Mouse (Mus musculus): ENCODE data around the gene Zbtb39. TPM values are rescaled to one million over a fixed set of nuclear protein-coding genes. Genes with fewer than 3 reads are reported as not detected.

Zbtb39 gene
- polyA plus RNA-seq, 1 experiment = 3.1 TPM

DNA sequence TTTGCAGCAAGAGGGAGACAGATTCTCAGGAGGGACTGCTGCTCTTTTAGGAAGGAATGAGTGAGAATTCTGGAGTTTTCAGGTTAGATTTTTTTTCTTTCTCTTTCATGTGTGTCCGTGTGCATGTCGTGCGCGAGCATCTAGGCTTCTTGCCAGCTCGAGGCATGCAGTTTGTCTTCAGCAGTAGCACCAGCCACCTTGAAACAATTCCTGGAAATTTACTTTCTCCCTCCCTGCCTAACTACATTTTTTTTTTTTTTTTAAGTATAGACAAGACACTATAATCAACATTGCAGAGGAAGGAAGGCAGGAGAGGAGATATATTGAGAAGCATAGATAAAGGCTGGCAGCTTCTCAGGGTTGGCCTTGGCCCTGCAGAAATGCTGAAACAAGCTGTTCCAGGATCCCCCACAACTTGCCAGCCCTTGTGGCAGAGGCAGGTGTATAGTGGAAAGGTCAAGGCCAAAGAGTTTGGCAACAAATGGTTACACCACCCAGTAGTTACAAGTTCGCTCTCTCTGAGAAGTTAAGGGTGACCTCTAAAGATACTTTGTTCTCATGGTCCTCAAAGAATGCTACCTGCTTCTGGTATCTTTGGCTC lies 15.3 kb downstream of the Zbtb39 start:
- TF ChIP-seq GATA1 (IDR thresholded peaks at IDR 0.05; ENCODE audit: low read length) = no peak

DNA sequence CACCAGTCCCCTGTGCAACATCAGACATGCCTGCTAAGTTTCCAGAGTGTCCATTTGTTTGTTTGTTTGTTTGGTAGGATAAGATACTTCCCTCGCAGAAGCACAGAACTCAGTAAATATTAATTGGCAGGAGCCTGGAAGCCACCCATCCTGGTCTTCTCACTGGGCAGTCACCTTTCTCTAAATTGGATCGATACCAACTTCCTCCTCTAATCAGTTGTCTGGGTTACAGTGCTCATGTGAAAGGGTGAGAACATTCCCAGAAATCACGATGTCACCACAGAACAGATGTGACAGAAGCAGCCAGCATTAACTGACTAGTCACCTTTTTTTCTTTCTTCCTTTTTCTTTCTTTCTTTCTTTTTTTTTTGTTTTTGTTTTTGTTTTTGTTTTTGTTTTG lies 15.9 kb downstream of the Zbtb39 start:
- no peak for TF ChIP-seq GATA1 (IDR thresholded peaks at IDR 0.05; ENCODE audit: low read length)

DNA sequence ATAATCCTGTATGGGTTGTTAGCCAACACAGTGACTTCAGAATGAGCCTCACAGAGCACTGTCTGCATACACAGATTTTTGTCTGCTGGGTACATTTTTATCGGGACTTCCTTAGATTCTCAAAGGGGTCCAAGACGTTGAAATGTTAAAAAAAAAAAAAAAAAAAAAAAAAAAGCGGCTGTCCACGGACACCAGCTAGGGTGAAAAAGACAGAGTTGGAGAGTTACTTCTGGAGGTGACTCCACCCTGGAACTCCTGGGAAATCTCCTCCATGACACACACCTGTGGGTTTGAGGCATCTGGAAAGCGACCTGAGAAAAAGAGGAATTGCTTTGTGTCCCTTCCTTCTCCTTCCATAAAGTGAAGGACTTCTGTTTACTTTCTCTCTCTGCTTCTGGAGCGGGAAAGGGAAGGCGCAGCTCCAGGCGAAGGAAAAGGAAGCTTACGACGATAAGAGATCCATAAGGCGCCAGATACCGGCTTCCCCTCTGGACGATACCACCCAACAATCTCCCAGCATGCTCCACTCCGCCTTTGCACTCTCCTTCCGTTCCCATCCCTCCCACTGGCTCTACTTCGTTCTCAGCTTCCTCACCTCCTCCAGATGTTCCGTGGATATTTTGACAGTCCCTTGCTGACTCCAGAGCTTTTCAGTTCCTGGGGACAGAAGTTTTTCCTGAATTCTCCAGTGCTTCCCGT lies 16.6 kb downstream of the Zbtb39 start:
- no peak for TF ChIP-seq GATA1 (IDR thresholded peaks at IDR 0.05; ENCODE audit: low read length)

DNA sequence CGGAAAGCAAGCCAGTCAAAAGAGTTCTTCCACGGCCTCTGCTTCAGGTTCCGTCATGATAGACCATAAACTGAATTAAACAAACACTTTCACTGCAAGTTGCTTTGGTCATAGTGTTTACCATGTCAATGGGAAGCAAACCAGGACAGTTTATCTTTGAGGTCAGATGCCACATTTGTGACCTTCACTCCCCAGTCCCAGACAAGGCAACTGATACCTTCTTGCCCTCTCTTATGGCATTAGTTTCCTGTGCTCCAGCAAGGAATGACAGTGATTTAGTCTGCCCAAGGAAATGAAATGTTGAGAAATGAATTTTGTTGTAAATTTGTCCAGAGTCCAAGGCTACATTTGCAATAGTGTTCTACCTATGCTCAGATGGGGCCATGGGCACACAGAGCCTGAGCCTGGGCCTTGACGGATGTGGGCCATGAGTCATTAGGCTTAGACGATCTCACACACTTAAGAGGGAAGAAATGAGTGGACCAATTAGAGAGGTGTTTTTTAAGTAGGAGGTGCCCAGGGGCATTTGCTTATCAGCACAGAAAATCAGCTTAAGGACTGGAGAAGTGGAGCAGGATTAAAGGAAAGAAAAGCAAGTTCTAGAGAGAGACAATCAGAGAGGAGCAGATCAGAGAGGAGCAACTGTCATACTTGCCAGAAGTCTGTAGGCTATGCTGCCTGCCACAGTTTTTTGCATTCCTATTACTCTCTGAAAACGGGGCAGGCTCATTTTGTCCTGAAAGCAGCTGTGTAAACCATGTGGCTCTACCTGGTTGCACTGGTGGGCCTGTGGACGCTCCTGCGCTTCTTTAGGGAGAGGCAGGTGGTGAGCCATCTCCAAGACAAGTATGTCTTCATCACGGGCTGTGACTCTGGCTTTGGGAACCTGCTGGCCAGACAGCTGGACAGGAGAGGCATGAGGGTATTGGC lies 20.1 kb downstream of the Zbtb39 start, which contains the start of the genes Rdh1 and Rdh16f1:
TSS of gene Rdh1 (plus strand) at position 541 of the 930 bp plus-strand sequence.
TSS of gene Rdh16f1 (plus strand) at position 607 of the 930 bp plus-strand sequence.
- TF ChIP-seq GATA1 (IDR thresholded peaks at IDR 0.05; ENCODE audit: low read length) = no peak

DNA sequence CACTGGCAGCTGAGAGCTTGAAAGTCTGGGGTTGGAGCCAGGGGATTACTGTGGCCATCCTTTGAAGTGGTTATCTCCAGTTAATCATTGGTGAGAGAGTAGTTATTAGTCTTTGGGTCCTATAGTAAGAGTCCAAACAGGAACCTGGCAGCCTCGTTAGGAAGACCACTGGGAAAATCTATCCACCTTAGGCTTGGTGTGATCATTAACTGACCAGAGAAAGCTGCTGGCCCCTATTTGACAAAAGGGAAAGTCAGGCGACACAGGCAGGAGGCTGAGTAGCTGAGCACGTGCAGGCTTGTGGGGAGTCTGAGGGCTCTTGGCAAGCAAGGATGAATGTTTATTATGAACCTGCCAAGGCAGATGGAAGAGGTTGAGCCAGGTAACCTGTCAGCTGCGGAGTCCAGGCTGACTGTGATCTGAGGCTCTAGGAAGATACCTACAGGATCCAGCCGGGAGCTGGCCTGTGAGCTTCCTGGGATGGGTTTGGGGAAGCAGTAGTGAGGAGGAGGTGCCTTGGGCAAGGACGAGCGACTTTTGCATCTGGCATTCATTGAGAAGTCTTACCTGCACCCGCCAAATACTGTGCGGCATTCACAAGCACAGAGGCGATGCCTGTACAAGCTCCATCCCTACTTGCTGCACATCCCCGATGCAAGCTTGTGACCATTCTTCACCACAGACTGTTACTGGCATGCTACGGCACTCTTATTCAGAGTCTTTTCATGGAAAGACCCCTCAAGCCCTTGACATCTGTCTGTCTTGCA lies 24.8 kb downstream of the Zbtb39 start:
- no peak for TF ChIP-seq GATA1 (IDR thresholded peaks at IDR 0.05; ENCODE audit: low read length)

DNA sequence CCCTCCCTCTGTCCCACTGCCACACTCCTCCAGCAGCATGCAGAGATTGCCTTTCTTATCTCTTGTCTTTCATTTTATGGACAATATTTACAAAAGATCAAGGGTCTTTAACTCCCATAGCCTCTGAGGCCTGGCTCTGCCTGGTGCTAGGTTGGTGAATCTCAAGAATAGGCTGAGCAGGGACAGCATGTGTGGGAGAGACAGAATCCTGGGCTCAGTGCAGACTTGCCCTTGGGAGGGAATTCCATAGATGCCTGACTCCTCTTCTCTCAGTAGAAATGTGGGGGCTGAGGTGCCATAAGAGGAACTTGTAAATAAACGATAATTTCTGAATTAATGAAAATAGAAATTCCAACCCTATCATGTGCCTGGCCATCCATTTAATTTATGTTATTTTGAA lies 27.2 kb downstream of the Zbtb39 start:
- no peak for TF ChIP-seq GATA1 (IDR thresholded peaks at IDR 0.05; ENCODE audit: low read length)

DNA sequence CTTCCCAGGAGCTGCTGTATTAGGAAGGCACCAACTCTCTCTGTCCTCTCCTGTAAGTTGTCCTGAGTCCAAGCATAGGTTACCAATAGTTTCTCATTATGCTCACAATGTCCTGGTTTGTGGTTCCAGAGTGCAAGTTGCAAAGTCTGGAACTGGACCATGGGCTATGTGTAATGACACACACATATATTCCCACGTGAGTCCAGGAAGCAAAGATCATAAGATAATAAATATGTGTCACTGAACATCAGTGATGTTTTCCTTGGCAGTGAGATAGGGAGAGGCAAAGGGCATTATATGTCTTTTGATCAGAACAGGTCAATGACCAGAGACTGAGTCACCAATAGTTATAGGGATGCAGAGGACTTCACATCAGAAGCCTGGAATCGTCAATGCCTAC lies 36.7 kb downstream of the Zbtb39 start, which contains the start of gene Rdh9:
TSS of gene Rdh9 (plus strand) at position 376 of the 400 bp plus-strand sequence.
- TF ChIP-seq GATA1 (IDR thresholded peaks at IDR 0.05; ENCODE audit: low read length) = no peak

Other genes starting within 250 kb of the Zbtb39 start
- 0.10 and 0.22 TPM in 2 replicates for gene Stac3, start 237.9 kb upstream of the Zbtb39 start, polyA plus RNA-seq (2012)
- 530 and 621 TPM in 2 replicates for gene Ndufa4l2, start 224.6 kb upstream of the Zbtb39 start, polyA plus RNA-seq (2012)
- 613 and 703 TPM in 2 replicates for gene Shmt2, start 217.1 kb upstream of the Zbtb39 start, polyA plus RNA-seq (2012)
- 0.25 and 0.33 TPM in 2 replicates for gene Nxph4, start 205.0 kb upstream of the Zbtb39 start, polyA plus RNA-seq (2012)
- gene Lrp1, start 118.4 kb upstream of the Zbtb39 start, polyA plus RNA-seq (2012) = 0.06 and 0.12 TPM in 2 replicates
- gene Stat6, start 96.6 kb upstream of the Zbtb39 start, polyA plus RNA-seq (2012) = 30.3 and 51.0 TPM in 2 replicates
- gene Nemp1, start 72.6 kb upstream of the Zbtb39 start, polyA plus RNA-seq (2012) = 3.8 and 8.0 TPM in 2 replicates
- 68.1 and 76.8 TPM in 2 replicates for gene Nab2, start 71.0 kb upstream of the Zbtb39 start, polyA plus RNA-seq (2012)
- 0.05 TPM in 1 of 2 replicates, not detected in the other for gene Myo1a, start 34.4 kb upstream of the Zbtb39 start, polyA plus RNA-seq (2012)
- not detected in 2 replicates for gene Tac2, start 15.1 kb upstream of the Zbtb39 start, polyA plus RNA-seq (2012)
- not detected in 2 replicates for gene Gpr182, start 12.2 kb downstream of the Zbtb39 start, polyA plus RNA-seq (2012)
- gene Rdh1, start 20.2 kb downstream of the Zbtb39 start, polyA plus RNA-seq (2012) = not detected in 2 replicates
- gene Rdh16f1, start 20.2 kb downstream of the Zbtb39 start, polyA plus RNA-seq (2012) = not detected in 2 replicates
- not detected in 2 replicates for gene Rdh9, start 36.8 kb downstream of the Zbtb39 start, polyA plus RNA-seq (2012)
- not detected in 2 replicates for gene Rdh16, start 61.6 kb downstream of the Zbtb39 start, polyA plus RNA-seq (2012)
- not detected in 2 replicates for gene Rdh19, start 110.4 kb downstream of the Zbtb39 start, polyA plus RNA-seq (2012)
- not detected in 2 replicates for gene Rdh16f2, start 126.9 kb downstream of the Zbtb39 start, polyA plus RNA-seq (2012)
- gene Rdh7, start 149.3 kb downstream of the Zbtb39 start, polyA plus RNA-seq (2012) = not detected in 2 replicates
- not detected in 2 replicates for gene Sdr9c7, start 159.0 kb downstream of the Zbtb39 start, polyA plus RNA-seq (2012)

Measured in G1E-ER4 (cell line).